Mouse (Mus musculus) left cerebral cortex, postnatal 4 days (tissue): ENCODE results near the gene Ctcf. TPM values are rescaled to one million over a fixed set of nuclear protein-coding genes. Genes with fewer than 3 reads are reported as not detected.

ENCODE experiments used
- DNase-seq: peaks from one replicate; pipeline ENCODE4 v3.0.0-alpha.2; 2022
- intact Hi-C: fragments of 180-260 bp; cut with DNase I; formaldehyde crosslinking; loops from one replicate; pipeline ENCODE4 v1.15.1; 2025
- total RNA-seq, 2 experiments: library from RNA; stranded (reverse); gene quantifications; 2 replicates each; pipeline ENCODE4 v1.2.3; 2021

Ctcf gene
- total RNA-seq, 2 experiments from 2014 or later = 80.8 to 82.2 TPM

GRCm38 (mm10) chr8:105615942-105616341 lies 20.4 kb upstream of the Ctcf start:
- intact Hi-C loops = no loop called here
- no peak for DNase-seq

- intact Hi-C loops = no loop called here
- no peak for DNase-seq
These were observed 18.7 kb upstream of the Ctcf start for GRCm38 (mm10) chr8:105617451-105618278.

- intact Hi-C loops = no loop called here
These were observed 18.1 kb upstream of the Ctcf start for GRCm38 (mm10) chr8:105618279-105618634.

GRCm38 (mm10) chr8:105618892-105619591 lies 17.3 kb upstream of the Ctcf start:
- intact Hi-C loops = no loop called here
- no peak for DNase-seq

More at GRCm38 (mm10) chr8:105618279-105618634, 18.1 kb upstream of the Ctcf start:
- no peak for DNase-seq

- intact Hi-C loops = no loop called here
These were observed 16.2 kb upstream of the Ctcf start for GRCm38 (mm10) chr8:105620211-105620610.

GRCm38 (mm10) chr8:105620946-105621720 lies 15.2 kb upstream of the Ctcf start:
- DNase-seq = no peak
- intact Hi-C loops = no loop called here

More at GRCm38 (mm10) chr8:105620211-105620610, 16.2 kb upstream of the Ctcf start:
- no peak for DNase-seq

- no peak for DNase-seq
- intact Hi-C loops = no loop called here
These were observed 14.5 kb upstream of the Ctcf start for GRCm38 (mm10) chr8:105621841-105622240.

- intact Hi-C loops = no loop called here
- peak; percentile 96 for DNase-seq
These were observed 13.9 kb upstream of the Ctcf start for GRCm38 (mm10) chr8:105622421-105622920.

- DNase-seq = no peak
- intact Hi-C loops = no loop called here
These were observed 13.2 kb upstream of the Ctcf start for GRCm38 (mm10) chr8:105623118-105623517.

GRCm38 (mm10) chr8:105623679-105624245 lies 12.6 kb upstream of the Ctcf start:
- no peak for DNase-seq
- intact Hi-C loops = no loop called here

GRCm38 (mm10) chr8:105624401-105624800 lies 12.0 kb upstream of the Ctcf start:
- intact Hi-C loops = no loop called here
- DNase-seq = no peak

GRCm38 (mm10) chr8:105624831-105625230 lies 11.5 kb upstream of the Ctcf start:
- no peak for DNase-seq

GRCm38 (mm10) chr8:105626086-105626485 lies 10.3 kb upstream of the Ctcf start:
- intact Hi-C loops = no loop called here
- DNase-seq = no peak

More at GRCm38 (mm10) chr8:105624831-105625230, 11.5 kb upstream of the Ctcf start:
- intact Hi-C loops = no loop called here

GRCm38 (mm10) chr8:105629337-105629736 lies 7.0 kb upstream of the Ctcf start:
- DNase-seq = no peak
- intact Hi-C loops = no loop called here

- no peak for DNase-seq
- intact Hi-C loops = no loop called here
These were observed 1.5 kb upstream of the Ctcf start for GRCm38 (mm10) chr8:105634771-105635458.

- intact Hi-C loops = no loop called here
- no peak for DNase-seq
These were observed 887 bp upstream of the Ctcf start for GRCm38 (mm10) chr8:105635481-105635880.

GRCm38 (mm10) chr8:105636963-105637510 lies 669 bp downstream of the Ctcf start, which contains the start of gene Agrp:
Agrp (minus strand) TSS chr8:105637393.
- intact Hi-C loops = no loop called here
- DNase-seq = peak; percentile 58

GRCm38 (mm10) chr8:105637601-105638041 lies 1.3 kb downstream of the Ctcf start:
- intact Hi-C loops = no loop called here
- no peak for DNase-seq

- intact Hi-C loops = no loop called here
- DNase-seq = no peak
These were observed 2.1 kb downstream of the Ctcf start for GRCm38 (mm10) chr8:105638510-105638909.

- intact Hi-C loops = no loop called here
- no peak for DNase-seq
These were observed 3.5 kb downstream of the Ctcf start for GRCm38 (mm10) chr8:105639835-105640234.
